Mouse (Mus musculus): ENCODE results near the gene Kcnab3. TPM values are rescaled to one million over a fixed set of nuclear protein-coding genes. Genes with fewer than 3 reads are reported as not detected.
"Not testable (repeated sequence)": the region's sequence is repeated elsewhere in the genome, so short reads cannot be mapped to it uniquely, and the experiment has no call there.

Gene Kcnab3
- total RNA-seq (2022): 10 to 100 TPM; 26.9 to 33.1 (median 30.2) TPM

GRCm38 (mm10) chr11:69325628-69326407 is at the start of gene Kcnab3:
Gene Kcnab3 (plus strand): TSS chr11:69326258.
- peak; percentile 75 to 77 for DNase-seq (ENCODE audit: low spot score in 2 of 2)

DNA sequence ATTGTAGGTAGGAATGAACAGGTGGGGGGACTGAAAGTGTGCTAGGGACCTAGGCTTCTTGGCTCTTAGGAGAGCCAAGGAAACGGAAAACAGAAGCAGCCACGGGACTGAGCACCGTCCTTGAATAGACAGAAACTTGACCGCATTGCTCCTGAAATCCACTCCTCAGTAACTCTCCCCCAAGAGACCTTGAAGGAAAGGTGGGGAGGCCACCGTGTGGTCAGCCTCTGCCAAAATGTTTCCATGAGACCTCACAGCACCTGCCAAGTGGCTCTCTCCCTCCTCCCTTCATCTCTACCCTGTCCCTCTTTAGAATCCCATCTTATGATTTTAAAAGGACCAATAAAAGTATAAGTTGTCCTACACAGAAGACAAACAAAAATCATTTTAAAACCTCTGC is 48.8 kb upstream of the Kcnab3 start:
- DNase-seq (ENCODE audit: low spot score in 2 of 2): no peak

DNA sequence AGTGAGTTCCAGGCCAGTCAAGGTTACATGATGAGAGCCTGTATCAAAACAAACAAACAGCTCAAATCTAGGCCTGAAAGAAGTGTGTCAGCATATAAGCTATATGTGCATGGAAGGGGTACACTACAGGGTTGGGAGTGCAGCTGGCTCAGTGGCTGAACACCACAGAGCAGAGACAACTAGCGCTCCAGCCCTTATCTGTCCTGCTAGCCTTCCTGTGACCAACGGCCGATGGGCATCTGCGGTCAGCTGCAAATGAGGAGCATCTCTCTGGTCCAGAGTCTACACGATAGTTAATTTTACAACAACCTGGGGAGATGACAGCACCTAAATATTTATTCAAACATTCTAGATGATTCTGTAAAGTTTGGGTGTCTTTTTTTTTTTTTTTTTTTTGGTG is 34.9 kb upstream of the Kcnab3 start:
- no peak for DNase-seq (ENCODE audit: low spot score in 2 of 2)

DNA sequence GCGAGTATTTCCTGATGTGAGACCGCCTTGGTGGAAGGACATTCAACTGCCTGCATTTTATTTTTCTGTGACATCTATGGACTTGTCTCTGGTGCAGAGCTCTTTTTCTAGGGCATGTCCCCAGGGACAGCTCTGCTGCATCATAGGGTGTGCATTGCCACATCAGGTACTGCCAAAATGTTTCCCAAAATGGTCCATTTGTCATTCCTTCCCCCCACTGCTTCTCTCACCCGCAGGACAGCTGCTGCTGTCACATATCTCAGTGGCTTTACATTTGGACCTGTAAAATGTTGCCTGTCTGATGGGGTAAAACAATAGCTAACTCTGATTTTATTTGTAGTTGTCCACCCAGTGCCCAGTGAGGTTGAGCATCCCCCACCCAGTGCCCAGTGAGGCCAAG is 30.8 kb upstream of the Kcnab3 start:
- no peak for DNase-seq (ENCODE audit: low spot score in 2 of 2)

DNA sequence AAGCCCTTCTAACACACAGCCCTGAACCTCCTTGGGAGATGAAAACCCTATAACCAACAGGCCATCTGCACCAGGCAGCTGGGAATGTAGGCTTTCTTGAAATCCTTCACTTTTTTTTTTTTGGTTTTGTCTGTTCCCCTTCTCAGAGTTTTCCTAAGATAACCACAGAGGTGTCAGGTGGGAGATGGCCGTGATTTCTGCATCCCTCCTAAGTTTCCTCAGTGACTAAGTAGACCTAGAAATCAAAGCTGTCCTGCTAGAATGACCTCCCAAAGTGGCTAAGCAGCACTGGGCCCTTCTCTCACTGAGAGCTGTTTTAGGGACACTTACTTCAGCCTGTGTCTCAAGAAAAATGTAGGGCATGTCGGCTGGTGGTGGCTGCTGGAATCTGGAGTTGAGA is 28.3 kb upstream of the Kcnab3 start:
- no peak for DNase-seq (ENCODE audit: low spot score in 2 of 2)

- no peak for DNase-seq (ENCODE audit: low spot score in 2 of 2)
Observed at GRCm38 (mm10) chr11:69298231-69298630, 27.8 kb upstream of the Kcnab3 start.

GRCm38 (mm10) chr11:69302817-69303216 is 23.2 kb upstream of the Kcnab3 start:
- no peak for DNase-seq (ENCODE audit: low spot score in 2 of 2)

DNA sequence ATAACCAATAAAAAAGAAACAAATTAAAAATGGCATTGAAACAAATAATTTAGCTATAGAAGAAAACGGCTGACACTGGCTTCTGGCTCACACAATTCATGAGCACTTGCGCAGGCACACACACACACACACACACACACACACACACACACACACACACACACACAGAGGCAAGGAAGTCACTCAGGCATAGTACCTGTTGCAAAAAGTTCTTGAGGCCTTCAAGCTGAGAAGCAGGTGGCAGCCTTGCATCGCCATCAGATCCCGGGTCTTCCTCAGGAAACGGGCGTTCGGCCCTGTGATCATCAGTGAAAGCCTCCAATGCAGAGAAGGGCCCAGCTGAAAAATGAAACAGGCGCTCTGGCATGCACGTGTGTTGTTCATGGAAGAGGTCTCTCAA is 20.8 kb upstream of the Kcnab3 start:
- DNase-seq (ENCODE audit: low spot score in 2 of 2): no peak

- no peak for DNase-seq (ENCODE audit: low spot score in 2 of 2)
Observed at GRCm38 (mm10) chr11:69306039-69306438, 20.0 kb upstream of the Kcnab3 start.

DNA sequence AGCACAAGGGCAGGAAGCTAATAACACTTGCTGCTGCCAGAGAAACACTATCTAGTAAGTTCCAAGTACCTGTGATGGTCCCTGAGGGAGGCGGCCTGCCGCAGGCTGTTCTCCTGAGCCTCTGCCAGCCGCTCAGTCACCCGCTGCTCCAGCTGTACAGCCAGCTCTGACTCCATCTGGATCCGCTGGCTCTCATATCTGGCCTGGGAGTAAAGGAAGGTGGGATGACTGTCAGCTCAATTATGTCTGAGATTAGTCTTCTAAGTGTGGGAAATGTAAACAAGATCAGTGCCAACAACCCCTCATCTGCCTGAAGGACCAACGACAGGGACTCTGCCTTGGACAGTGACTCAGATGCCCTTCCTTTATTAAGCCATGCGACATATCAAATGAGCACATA is 14.8 kb upstream of the Kcnab3 start:
- DNase-seq (ENCODE audit: low spot score in 2 of 2): no peak

- no peak for DNase-seq (ENCODE audit: low spot score in 2 of 2)
Observed at GRCm38 (mm10) chr11:69316361-69316760, 9.7 kb upstream of the Kcnab3 start.

GRCm38 (mm10) chr11:69318000-69318399 is 8.1 kb upstream of the Kcnab3 start:
- DNase-seq (ENCODE audit: low spot score in 2 of 2): not testable (repeated sequence)

- DNase-seq (ENCODE audit: low spot score in 2 of 2): no peak
Observed at GRCm38 (mm10) chr11:69321580-69321979, 4.5 kb upstream of the Kcnab3 start.

DNA sequence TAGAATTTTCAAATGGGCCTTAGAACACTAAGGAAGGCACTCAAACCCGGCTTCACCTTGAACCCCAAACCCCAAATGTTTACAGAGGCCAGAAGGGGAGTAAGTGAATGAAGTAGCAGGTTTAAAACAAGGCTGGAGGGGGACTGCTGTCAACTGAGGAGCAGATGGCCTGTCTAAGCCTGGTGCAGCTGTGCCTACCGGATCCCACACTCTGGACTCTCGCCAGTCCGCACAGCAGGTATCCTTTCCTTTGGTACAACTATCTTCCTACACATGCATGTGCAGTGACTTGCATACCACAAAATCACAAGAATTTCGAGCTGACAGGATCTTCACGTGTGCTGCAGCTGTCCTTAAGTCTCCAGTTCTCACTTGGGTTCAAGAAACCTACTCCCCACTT is 4.0 kb upstream of the Kcnab3 start:
- DNase-seq (ENCODE audit: low spot score in 2 of 2): no peak

DNA sequence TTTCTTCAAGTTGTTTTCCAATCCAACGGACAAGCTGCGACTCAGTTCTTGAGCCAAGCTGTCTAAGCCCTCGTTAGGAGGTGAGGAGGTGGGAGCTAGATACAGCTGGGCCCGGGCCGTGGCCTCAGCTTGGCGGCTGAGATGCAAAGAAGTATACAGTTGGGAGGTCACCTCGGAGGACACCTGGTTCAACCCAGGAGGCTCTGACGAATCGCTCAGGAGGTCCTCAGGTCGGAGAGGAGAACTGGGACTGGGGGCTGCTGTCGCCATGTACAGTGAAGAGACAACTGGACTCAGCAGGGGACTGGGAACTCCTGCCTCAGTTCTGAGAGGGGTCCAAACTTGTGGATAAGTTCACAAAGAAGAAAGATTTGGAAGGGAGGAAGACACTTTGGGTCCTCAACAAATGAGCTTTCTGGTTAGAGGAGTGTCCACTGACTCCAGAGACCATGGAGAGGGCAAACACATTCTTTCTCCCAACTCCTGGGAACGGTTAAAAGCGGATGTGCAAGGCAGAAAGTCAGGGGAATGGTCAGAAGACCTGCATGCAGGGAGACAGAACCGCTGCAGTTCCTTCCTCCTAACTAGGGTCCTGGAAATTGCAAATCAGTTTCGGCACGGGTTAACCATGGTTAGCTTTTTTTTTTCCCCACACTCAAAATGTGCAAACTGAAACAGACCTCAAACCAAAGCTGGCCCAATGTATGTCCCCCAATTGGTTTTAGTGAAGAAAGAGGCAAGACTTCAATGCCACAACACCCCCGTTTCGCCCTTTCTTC is 3.2 kb upstream of the Kcnab3 start:
- DNase-seq (ENCODE audit: low spot score in 2 of 2): no peak

DNA sequence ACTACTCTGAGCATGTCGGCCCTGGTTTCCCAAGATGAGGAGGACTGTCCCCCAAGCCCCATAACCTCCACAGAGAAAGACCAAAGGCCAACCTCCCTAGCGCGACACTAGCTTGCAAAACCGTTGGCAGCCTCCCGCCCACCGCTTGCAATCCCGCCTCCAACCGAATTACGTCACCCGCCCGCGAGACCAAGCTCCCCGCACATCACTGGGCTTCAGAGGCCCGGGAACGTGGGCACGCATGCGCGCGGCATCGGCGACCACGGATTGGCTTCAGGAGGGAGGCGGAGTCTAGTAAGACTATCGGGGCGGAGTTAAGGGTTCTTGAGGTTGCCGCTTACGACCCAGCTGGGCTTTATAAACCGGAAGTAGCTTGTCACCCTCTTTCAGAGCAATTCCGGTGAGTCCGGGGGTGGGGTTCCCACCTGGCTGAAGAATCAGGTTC is 2.4 kb upstream of the Kcnab3 start, which contains the start of the genes Cntrob and Trappc1:
TSS of gene Cntrob (minus strand) at position 109 of the 445 bp plus-strand sequence.
TSS of gene Trappc1 (plus strand) at position 314 of the 445 bp plus-strand sequence.
- peak; percentile 99 for DNase-seq (ENCODE audit: low spot score in 2 of 2)

DNA sequence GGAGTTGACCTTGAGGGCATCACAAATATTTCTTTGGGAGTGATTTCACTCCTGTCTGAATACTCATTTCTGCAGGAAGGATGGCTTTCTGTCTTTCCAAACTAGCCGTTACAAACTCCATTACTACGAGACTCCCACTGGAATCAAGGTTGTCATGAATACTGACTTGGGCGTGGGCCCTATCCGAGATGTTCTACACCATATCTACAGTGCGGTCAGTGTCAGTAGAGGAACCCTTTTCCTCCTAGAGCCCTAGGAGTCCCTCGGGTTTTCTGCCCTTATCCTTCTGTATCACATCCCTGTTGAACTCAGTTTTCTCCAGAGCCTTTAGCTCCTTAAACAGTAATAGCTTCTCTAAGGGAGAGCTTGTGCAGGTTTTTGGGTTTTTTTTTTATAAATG is 1.3 kb upstream of the Kcnab3 start:
- no peak for DNase-seq (ENCODE audit: low spot score in 2 of 2)

- no peak for DNase-seq (ENCODE audit: low spot score in 2 of 2)
Observed at GRCm38 (mm10) chr11:69326408-69327156, 524 bp downstream of the Kcnab3 start.

DNA sequence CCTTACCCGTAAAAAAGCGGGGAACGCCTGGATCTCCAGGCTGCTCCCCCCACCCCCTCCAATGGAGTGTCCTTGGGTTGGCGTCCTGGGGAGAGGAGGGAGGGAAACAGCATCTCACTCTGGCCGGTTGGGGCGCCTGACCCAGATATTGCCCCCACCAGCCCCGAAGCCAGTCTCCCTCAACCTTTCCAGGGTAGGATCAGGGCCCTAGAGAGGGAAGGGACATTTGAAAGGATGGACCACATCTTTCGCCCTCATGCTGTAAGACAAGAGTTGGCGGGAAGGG is 1.0 kb downstream of the Kcnab3 start:
- DNase-seq (ENCODE audit: low spot score in 2 of 2): peak in 1 of 2 experiments; percentile 4

DNA sequence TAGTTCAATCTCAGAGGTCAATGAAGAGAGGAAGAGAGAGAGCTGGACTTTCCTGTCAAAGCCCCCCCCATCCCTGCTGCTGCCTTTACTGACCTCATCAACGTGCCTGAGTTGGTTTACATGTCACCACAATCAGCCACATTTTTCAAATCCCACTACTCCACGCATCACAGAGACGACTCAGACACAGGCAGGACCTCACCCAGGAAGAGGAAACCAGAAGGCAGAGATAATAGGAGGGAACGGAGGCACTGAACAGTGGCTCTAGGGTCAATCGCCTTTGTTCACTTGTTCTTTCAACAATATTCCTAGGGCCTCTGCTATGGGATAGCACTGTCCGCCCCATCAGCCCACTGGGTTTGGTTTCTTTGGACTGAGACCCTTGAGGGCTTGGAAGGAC is 1.6 kb downstream of the Kcnab3 start:
- no peak for DNase-seq (ENCODE audit: low spot score in 2 of 2)

DNA sequence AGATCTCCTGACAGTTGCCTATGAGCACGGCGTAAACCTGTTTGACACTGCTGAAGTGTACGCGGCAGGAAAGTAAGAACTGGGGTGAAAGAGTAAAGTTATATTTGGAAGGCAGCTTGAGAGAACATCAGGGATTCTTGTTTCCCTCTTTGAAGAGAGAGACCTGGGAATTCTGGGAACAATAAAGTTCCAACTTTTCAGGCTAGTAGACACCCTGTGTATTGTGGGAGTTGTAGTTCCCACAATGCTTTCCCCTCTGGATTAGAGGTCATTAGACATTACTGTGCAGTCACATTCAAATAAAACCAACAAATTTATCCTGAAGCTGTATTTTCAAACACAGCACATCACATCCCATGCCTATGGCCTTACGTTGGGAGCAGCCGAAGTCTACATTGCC is 2.5 kb downstream of the Kcnab3 start:
- no peak for DNase-seq (ENCODE audit: low spot score in 2 of 2)

GRCm38 (mm10) chr11:69331152-69331551 is 5.1 kb downstream of the Kcnab3 start:
- DNase-seq (ENCODE audit: low spot score in 2 of 2): no peak
